Mouse (Mus musculus): ENCODE measurements around the gene Celf2. TPM values are rescaled to one million over a fixed set of nuclear protein-coding genes. Genes with fewer than 3 reads are reported as not detected.

The Celf2 gene
- polyA plus RNA-seq, 1 experiment from 2014 or later, result 59.8 TPM

DNA sequence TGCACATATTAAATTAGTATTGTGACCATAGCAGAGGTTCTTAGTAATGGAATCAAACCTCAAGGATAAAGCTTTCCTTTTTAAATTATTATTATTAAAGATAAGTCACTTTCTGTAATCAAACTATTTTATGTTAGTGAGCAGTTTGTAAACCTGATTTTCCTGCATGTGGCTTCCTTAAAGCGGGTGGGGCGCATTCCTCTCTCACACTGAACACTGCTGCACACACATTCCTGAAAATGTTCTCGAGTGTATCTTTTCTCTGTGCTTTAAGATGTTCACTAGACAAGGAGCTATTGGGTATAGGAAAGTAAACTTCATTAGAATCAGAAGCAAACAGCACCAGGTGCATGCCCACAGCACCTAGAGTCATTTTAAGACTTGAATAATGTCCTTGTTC is 605.0 kb downstream of the Celf2 start:
- Histone ChIP-seq H3K27me3 (ENCODE audit: control insufficient read depth, insufficient read depth, low read length) (no peaks in the 10 kb centered on the region), H3K27ac (ENCODE audit: low read length) (no peak overlapping the region), H3K4me1 (ENCODE audit: control insufficient read depth, insufficient read depth, low read length) (no peaks in the 10 kb centered on the region), H3K9ac (replicated peaks; ENCODE audit: low read depth, low read length) (no peak overlapping the region), H3K36me3 (ENCODE audit: control insufficient read depth, insufficient read depth, low read length) (no peaks in the 10 kb centered on the region), H3K4me3 (ENCODE audit: low read depth, low read length) (no peak overlapping the region), H3K9me3 (ENCODE audit: control insufficient read depth, low read depth, low read length) (no peaks in the 10 kb centered on the region), H3K4me2 (replicated peaks; ENCODE audit: low read depth, low read length) (no peak overlapping the region)
- ATAC-seq (ENCODE audit: insufficient number of reproducible peaks, insufficient read depth, low FRiP score, low read depth), result no peak
- 65% methylated on average over 3 of the region's 3 CpGs for WGBS

DNA sequence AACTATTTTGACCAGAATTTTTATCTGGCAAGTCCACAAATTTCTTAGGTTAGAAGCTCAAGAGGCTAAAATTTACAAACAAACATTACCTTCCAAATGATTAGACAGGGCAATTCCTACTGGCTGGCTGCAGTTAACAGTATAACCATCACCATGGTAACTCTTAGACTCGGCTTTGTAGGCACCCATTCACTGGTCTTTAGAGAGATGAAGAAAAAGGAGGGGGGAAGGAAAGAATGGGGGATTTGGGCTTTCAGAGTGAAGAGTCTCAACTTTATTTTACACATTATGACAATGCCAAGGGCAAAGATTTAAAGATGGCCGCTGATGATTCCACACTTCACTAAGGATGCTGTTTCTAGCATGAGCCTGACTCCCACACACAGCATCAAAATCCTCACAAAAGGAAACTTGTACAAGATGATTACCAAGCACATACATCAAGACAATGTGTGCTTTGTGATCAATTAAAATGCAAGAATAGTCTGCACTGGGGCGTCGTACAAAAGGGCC is 606.1 kb downstream of the Celf2 start:
- Histone ChIP-seq H3K9ac (replicated peaks; ENCODE audit: low read depth, low read length) (no peak overlapping the region), H3K4me3 (ENCODE audit: low read depth, low read length) (no peak overlapping the region), H3K27me3 (ENCODE audit: control insufficient read depth, insufficient read depth, low read length) (no peaks in the 10 kb centered on the region), H3K4me2 (replicated peaks; ENCODE audit: low read depth, low read length) (no peak overlapping the region), H3K9me3 (ENCODE audit: control insufficient read depth, low read depth, low read length) (no peaks in the 10 kb centered on the region), H3K36me3 (ENCODE audit: control insufficient read depth, insufficient read depth, low read length) (no peaks in the 10 kb centered on the region), H3K27ac (ENCODE audit: low read length) (no peak overlapping the region), H3K4me1 (ENCODE audit: control insufficient read depth, insufficient read depth, low read length) (no peaks in the 10 kb centered on the region)
- no peak for ATAC-seq (ENCODE audit: insufficient number of reproducible peaks, insufficient read depth, low FRiP score, low read depth)
- WGBS, result 63% methylated on average over 4 of the region's 4 CpGs

DNA sequence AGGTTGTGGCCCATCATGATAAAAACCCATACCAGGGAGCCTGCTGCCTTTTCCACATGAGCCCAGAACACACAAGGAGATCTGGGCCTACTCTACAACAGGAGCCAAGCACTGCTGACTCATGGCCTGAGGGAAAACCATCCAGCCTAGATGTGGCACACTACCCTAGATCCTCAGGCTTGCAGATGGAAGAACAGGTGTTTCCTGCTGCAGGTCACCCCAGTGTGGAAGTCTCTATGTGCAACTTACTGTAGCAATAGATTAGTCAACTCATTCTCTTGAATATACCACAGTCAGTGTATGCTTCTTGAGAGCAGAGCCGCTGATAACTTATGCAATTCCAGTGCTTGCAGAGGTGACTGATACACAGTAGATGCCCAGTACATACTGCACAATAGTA is 612.5 kb downstream of the Celf2 start:
- WGBS, result 88% methylated on average over 1 of the region's 1 CpGs
- H3K36me3 ChIP-seq (ENCODE audit: control insufficient read depth, insufficient read depth, low read length), result no peaks in the 10 kb centered on the region
- no peak overlapping the region for H3K9ac ChIP-seq (replicated peaks; ENCODE audit: low read depth, low read length)
- H3K4me2 ChIP-seq (replicated peaks; ENCODE audit: low read depth, low read length), result no peak overlapping the region
- H3K27me3 ChIP-seq (ENCODE audit: control insufficient read depth, insufficient read depth, low read length), result no peaks in the 10 kb centered on the region
- no peaks in the 10 kb centered on the region for H3K9me3 ChIP-seq (ENCODE audit: control insufficient read depth, low read depth, low read length)
- no peaks in the 10 kb centered on the region for H3K4me1 ChIP-seq (ENCODE audit: control insufficient read depth, insufficient read depth, low read length)
- H3K4me3 ChIP-seq (ENCODE audit: low read depth, low read length), result no peak overlapping the region
- ATAC-seq (ENCODE audit: insufficient number of reproducible peaks, insufficient read depth, low FRiP score, low read depth), result no peak
- H3K27ac ChIP-seq (ENCODE audit: low read length), result no peak overlapping the region

DNA sequence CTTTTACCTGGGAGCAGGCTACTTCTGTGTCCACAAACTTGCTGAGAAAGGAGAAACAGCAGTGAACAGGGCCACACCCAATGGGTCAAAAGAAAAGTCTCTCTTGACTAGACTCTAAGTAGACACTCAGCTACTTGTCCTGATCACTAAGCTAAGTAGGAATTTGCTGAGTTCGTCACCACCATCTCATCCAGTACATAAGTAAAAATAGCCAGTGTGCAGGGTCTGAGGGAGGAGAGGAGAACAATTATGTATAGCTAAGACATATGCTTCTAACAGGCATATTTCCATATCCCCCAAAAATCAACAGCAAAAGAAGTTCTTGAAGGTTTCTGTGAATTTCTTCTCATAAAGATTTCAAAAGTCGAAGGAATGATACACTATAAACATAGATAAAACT is 615.8 kb downstream of the Celf2 start:
- no peak overlapping the region for H3K27ac ChIP-seq (ENCODE audit: low read length)
- no peak overlapping the region for H3K4me2 ChIP-seq (replicated peaks; ENCODE audit: low read depth, low read length)
- H3K9ac ChIP-seq (replicated peaks; ENCODE audit: low read depth, low read length), result no peak overlapping the region
- H3K27me3 ChIP-seq (ENCODE audit: control insufficient read depth, insufficient read depth, low read length), result no peaks in the 10 kb centered on the region
- no peak overlapping the region for H3K4me3 ChIP-seq (ENCODE audit: low read depth, low read length)
- H3K9me3 ChIP-seq (ENCODE audit: control insufficient read depth, low read depth, low read length), result no peaks in the 10 kb centered on the region
- no peaks in the 10 kb centered on the region for H3K4me1 ChIP-seq (ENCODE audit: control insufficient read depth, insufficient read depth, low read length)
- no peaks in the 10 kb centered on the region for H3K36me3 ChIP-seq (ENCODE audit: control insufficient read depth, insufficient read depth, low read length)
- ATAC-seq (ENCODE audit: insufficient number of reproducible peaks, insufficient read depth, low FRiP score, low read depth), result no peak
- WGBS, result 84% methylated on average over 2 of the region's 2 CpGs

DNA sequence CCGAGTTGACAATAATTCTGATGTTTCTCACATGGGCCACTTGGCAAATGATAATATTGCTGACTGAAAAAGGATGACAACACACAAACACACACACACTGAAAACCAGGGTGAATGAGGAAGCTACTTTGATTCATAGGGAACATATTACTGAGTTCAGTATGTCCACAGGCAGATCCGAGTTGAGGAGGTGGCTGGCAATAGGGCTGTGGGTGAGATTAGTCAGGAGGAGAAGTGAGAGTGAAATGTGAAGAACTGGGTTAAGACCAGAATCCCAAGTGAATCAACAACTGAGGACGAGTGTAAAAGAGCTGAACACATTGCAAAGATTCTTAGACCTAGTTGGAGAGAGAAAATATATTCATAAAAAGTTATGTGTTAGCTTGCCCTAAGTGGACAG is 616.3 kb downstream of the Celf2 start:
- Histone ChIP-seq H3K4me2 (replicated peaks; ENCODE audit: low read depth, low read length) (no peak overlapping the region), H3K4me1 (ENCODE audit: control insufficient read depth, insufficient read depth, low read length) (no peaks in the 10 kb centered on the region), H3K9ac (replicated peaks; ENCODE audit: low read depth, low read length) (no peak overlapping the region), H3K36me3 (ENCODE audit: control insufficient read depth, insufficient read depth, low read length) (no peaks in the 10 kb centered on the region), H3K4me3 (ENCODE audit: low read depth, low read length) (no peak overlapping the region), H3K9me3 (ENCODE audit: control insufficient read depth, low read depth, low read length) (no peaks in the 10 kb centered on the region), H3K27ac (ENCODE audit: low read length) (no peak overlapping the region), H3K27me3 (ENCODE audit: control insufficient read depth, insufficient read depth, low read length) (no peaks in the 10 kb centered on the region)
- no peak for ATAC-seq (ENCODE audit: insufficient number of reproducible peaks, insufficient read depth, low FRiP score, low read depth)
- 77% methylated on average over 3 of the region's 3 CpGs for WGBS

DNA sequence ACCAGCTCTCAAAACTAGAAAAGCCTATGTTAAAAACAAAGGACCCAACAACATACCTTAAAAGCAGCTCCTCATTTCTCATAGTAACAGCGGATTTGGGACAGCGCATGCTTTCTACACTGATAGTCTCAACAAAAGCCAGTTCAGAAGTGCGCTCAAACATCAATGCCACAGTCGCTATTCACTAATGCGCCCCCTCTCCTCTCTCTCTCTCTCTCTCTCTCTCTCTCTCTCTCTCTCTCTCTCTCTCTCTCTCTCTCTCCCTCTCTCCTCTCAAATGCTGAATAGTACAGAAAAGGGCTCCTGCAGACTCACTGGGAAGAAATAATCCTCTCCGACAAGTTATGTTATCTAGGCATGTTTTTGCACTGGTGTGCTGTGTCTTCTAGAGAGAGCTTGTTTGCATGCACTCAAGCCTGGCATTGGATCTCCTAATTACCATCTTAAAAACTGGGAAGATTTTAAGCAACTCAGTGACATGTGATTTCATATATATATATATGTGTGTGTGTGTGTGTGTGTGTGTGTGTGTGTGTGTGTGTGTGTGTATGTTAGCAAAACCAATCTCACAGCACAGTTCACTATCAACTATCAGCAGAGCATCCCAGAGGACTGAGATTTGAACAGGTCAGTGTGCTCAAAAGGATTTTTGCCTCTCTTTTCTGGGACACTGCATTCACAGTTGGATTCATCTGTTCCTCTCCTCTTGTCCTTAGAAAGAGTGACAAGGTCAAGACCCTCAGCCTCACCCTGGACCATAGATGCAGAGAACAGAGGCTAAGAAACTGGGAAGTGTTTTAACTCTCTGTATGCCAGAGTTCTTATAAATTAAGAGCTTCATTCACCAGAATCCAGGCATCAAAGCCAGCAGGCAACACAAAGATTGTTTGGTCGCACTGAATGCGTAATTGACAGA is 624.3 kb downstream of the Celf2 start:
- H3K36me3 ChIP-seq (ENCODE audit: control insufficient read depth, insufficient read depth, low read length), result no peaks in the 10 kb centered on the region
- no peak overlapping the region for H3K4me3 ChIP-seq (ENCODE audit: low read depth, low read length)
- no peaks in the 10 kb centered on the region for H3K9me3 ChIP-seq (ENCODE audit: control insufficient read depth, low read depth, low read length)
- H3K27ac ChIP-seq (ENCODE audit: low read length), result no peak overlapping the region
- WGBS, result 51% methylated on average over 8 of the region's 8 CpGs
- no peaks in the 10 kb centered on the region for H3K27me3 ChIP-seq (ENCODE audit: control insufficient read depth, insufficient read depth, low read length)
- H3K4me1 ChIP-seq (ENCODE audit: control insufficient read depth, insufficient read depth, low read length), result no peaks in the 10 kb centered on the region
- no peak overlapping the region for H3K4me2 ChIP-seq (replicated peaks; ENCODE audit: low read depth, low read length)
- ATAC-seq (ENCODE audit: insufficient number of reproducible peaks, insufficient read depth, low FRiP score, low read depth), result no peak
- H3K9ac ChIP-seq (replicated peaks; ENCODE audit: low read depth, low read length), result no peak overlapping the region

DNA sequence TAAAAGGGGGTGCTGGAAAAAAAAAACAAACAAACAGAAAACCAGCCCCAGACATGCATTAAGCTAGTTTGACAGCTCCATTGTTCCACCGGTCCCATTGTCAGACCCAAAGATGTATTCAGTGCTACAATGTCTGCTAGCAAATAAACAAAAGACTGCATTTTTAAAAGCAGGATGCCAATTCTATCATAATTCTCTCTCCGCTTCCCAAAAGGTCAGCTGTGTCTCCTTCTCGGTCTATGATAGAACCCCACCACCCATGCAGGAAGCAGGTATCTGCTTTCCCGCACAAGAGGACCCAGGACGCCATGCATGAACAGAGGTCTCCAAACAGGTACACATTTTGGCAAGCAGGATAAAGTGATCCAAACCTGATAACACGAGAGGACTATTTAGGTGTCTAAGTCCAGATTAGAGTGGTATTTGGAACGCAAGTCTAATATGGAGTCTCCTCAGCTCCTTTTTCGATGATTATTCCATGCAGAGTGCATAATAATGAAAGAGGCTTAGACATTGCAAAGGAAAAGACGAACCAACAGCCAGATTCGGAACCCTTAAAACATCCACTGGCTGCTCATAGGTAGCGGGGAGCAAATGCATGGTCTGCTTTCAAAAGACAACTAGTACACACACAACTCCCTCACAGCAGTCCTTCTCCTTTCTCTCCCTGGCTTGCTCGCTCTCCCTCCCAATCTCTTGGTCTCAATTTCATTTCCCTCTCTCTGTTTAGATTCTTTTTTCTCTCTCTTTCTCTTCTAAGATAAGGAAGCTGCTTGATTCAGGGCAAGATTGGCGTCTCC is 625.2 kb downstream of the Celf2 start:
- Histone ChIP-seq H3K36me3 (ENCODE audit: control insufficient read depth, insufficient read depth, low read length) (no peaks in the 10 kb centered on the region), H3K27ac (ENCODE audit: low read length) (no peak overlapping the region), H3K27me3 (ENCODE audit: control insufficient read depth, insufficient read depth, low read length) (no peaks in the 10 kb centered on the region), H3K9ac (replicated peaks; ENCODE audit: low read depth, low read length) (no peak overlapping the region), H3K4me3 (ENCODE audit: low read depth, low read length) (no peak overlapping the region), H3K4me2 (replicated peaks; ENCODE audit: low read depth, low read length) (no peak overlapping the region), H3K9me3 (ENCODE audit: control insufficient read depth, low read depth, low read length) (no peaks in the 10 kb centered on the region), H3K4me1 (ENCODE audit: control insufficient read depth, insufficient read depth, low read length) (no peaks in the 10 kb centered on the region)
- ATAC-seq (ENCODE audit: insufficient number of reproducible peaks, insufficient read depth, low FRiP score, low read depth), result no peak
- 71% methylated on average over 13 of the region's 13 CpGs for WGBS

DNA sequence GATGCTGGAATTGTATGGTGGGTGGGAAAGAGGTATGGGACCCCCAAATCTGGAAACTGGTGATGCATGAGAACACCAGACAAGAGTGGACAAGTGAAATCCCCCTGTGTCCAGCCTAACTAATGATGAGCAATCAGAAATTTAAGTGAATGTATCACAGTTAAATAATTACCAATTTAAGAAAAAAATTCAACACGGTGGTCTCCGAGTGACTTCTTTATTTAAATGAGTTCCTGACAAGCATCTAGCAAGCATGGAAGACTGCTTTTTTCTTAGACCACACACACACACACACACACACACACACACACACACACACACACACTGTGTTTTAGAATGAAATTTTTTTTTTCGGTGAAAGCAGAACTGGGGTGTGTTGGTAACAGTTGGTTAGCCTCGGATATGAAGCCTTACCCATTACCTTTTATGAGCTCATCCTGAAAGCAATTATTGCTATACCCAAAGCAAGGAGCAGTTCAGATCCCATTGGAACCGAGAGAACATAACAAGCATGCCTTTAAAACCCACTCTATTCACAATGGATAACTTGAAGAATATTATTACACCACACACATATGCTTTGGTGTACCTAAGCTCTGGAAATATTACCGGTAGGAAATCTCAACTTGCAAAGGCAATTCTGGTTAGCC is 627.0 kb downstream of the Celf2 start:
- no peak overlapping the region for H3K9ac ChIP-seq (replicated peaks; ENCODE audit: low read depth, low read length)
- no peaks in the 10 kb centered on the region for H3K36me3 ChIP-seq (ENCODE audit: control insufficient read depth, insufficient read depth, low read length)
- WGBS, result 85% methylated on average over 6 of the region's 6 CpGs
- H3K4me2 ChIP-seq (replicated peaks; ENCODE audit: low read depth, low read length), result no peak overlapping the region
- H3K9me3 ChIP-seq (ENCODE audit: control insufficient read depth, low read depth, low read length), result no peaks in the 10 kb centered on the region
- H3K27ac ChIP-seq (ENCODE audit: low read length), result no peak overlapping the region
- no peak overlapping the region for H3K4me3 ChIP-seq (ENCODE audit: low read depth, low read length)
- ATAC-seq (ENCODE audit: insufficient number of reproducible peaks, insufficient read depth, low FRiP score, low read depth), result no peak
- no peaks in the 10 kb centered on the region for H3K27me3 ChIP-seq (ENCODE audit: control insufficient read depth, insufficient read depth, low read length)
- H3K4me1 ChIP-seq (ENCODE audit: control insufficient read depth, insufficient read depth, low read length), result no peaks in the 10 kb centered on the region
